Mouse (Mus musculus): ENCODE measurements at regions not wholly inside any gene's neighbourhood (a gene's known extent, or its start where the extent isn't known, plus 50 kb on each side); places are given as distances from the start of the nearest gene placed in this dataset.

DNA sequence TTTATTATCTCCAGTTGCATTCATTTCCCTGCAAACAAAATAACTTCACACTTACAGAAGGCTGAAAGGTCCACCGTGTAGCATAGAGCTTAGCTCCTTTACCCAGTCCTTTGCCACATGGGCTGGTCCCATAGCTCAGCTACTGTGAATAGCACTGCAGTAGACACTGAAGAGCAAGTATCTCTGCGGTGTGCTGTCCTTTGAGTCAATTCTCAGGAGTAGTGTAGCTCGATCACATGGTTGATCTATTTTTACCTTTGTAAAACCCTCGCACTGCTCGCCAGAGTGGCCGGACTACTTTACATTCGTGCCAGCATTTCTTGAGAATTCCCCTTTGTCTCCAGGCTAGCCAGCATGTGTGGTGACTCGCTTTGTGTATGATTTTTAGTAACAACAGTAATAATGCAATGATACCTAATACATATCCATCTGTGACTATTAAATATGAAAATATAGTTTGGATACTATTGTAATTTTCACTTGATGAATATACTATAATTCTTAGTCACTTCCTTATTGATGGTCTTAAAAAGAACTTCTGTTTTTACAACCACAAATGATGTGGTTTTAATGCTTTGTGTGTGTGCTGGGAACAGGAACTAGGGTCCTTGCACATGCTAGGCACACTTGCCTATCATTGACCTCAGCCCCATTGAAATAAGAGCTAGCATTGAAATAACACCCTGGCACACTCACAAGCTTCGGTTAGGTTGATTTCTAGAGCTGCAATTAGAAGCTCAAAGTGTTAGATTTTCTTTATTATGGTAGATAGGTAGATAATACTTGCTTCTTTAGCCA, 257.7 kb upstream of the Atp11b start:
- no peak for DNase-seq (ENCODE audit: low spot score in 2 of 2)

DNA sequence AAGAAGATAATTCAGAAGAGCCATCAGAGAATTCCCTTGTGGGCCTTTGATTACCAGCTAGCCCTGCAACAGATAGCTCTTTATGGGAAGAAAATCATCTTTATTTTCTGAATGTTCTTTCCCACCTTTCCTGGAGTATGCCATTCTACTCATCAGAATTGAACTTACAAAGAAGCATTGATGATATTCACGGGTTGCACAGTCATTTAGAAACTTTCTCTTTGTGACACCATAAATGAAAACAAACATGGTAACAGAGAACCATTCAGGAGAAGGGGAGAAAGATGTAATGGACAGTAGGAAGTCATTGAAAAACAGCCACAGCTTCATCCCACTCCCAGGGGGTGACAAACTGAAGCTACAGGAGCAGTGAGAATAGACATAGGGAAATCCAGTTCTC, 243.6 kb upstream of the Atp11b start:
- no peak for DNase-seq (ENCODE audit: low spot score in 2 of 2)

DNA sequence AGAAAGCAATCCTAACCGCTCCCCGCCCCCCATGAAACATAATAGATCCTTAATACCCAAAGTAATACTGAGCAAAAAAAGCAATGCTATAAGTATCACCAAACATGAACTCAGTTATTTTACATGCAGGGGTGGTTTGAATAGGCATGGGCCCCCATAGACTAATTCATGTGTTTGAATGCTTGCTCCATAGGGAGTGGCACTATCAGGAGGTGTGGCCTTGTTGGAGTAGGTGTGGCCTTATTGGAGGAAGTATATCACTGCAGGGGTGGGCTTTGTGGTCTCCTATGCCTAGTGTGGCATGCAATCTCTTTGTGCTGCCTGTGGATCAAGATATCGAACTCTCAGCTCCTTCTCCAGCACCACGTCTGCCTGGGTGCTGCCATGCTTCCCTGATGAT, 237.4 kb upstream of the Atp11b start:
- no peak for DNase-seq (ENCODE audit: low spot score in 2 of 2)

DNA sequence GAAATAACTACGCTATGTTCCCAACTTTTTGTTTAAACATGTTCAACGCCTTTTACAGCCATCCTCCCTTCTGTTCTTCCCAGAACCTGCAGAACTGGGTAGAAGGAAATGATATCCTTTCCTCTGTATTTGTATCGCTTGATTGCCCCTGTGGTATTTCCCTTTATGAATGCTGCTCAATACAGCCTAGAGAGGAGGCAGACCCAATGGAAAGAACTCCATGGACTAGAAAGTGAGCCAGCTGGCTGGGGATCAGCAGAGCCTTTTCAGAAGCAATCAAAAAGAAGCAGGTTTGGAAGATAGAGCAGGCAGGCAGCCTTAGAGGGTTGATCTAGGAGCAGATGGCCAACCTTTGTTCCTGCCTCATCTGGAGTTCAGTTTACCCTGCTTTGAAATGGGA, 233.8 kb upstream of the Atp11b start:
- DNase-seq (ENCODE audit: low spot score in 2 of 2) = peak; percentile 49 to 50

DNA sequence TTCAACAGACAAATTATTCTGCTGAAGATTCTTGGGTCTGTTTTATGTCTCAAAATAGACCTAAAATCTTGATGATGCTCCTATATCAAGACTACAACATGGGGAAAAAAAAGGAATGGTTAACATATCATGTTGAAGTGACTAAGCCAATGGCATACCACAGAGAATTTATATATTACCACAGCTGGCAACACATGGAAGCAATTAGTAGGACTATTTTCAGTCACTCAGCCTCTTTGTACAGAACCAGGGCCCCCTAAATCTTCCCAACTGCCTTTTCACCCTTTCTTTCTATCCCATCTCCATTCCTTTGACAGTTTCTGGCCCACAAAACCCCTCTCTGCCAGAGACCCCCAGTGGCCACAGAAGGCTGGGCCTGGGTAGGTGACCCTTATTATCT, 206.2 kb upstream of the Atp11b start:
- no peak for DNase-seq (ENCODE audit: low spot score in 2 of 2)

DNA sequence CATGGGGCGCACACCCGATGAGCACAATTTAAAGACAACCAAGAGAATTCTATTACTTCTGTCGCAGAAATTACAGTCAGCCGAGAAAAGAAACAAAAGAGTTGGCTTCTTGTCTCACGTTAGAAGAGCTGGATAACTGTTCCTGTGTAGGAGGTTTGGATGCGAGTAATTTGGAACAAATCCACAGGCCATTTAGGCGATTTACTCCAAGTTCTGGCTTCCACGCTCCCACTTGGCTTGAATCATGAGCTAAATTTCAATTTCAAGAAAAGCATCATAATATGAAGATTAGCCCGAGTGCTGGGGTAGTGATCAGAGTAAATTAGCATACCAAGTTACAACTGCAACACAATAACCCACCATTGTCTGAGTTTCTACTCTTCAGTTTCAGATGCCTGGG, 202.1 kb upstream of the Atp11b start:
- DNase-seq (ENCODE audit: low spot score in 2 of 2) = peak in 1 of 2 experiments; percentile 34

DNA sequence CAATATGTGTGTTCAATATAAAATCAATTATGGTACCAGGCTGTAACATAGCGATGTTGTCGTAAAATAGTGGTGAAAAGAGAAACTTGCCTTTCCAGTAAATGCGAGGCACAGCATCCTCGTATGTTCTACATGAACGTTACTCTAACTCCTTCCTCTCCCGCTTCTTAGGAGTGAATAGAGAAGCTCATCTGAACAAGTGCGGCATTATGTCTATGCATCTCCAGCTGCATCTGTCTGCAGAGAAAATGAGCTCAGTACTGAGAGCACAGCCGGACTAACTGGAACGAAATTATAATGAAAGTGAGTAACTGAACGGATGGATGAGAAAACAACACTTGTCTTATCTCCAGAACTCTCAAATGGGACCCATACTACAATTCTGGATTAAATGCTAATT, 193.5 kb upstream of the Atp11b start:
- DNase-seq (ENCODE audit: low spot score in 2 of 2) = peak; percentile 26 to 53

DNA sequence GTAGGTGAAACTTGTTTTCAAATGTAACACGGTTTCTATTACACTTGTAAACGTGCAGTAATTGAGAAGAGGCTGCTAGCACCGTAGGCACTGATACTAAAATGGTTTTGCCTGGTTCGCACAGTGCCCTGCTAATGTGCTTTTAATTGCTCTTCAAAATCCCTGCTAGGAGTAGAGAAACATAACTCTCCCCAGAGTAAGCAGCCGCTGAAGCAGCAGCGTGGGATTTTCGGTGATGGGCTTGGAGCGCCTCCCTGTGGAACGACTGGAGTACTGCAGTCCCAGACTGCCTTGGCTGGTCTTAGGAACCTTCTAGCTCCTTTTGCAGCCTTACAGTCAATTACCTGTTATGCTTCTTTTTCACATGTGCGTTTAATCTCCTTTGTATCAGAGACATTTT, 179.5 kb upstream of the Atp11b start:
- peak; percentile 82 to 86 for DNase-seq (ENCODE audit: low spot score in 2 of 2)
